Mouse (Mus musculus) C2C12 (cell line): ENCODE results near the gene Osbpl9. TPM values are rescaled to one million over a fixed set of nuclear protein-coding genes. Genes with fewer than 3 reads are reported as not detected.

Experiments used
- H3K27me3 ChIP-seq: one replicate; pipeline ENCODE4 v1.6.1; 2011; ENCODE audit not compliant: control insufficient read depth, insufficient read depth, insufficient read length
- H3K36me3 ChIP-seq: one replicate; pipeline ENCODE4 v1.6.1; 2011; ENCODE audit not compliant: control insufficient read depth, insufficient read depth
- H3K4me3 ChIP-seq: one replicate; pipeline ENCODE4 v1.5.1; 2011; ENCODE audit warnings: mild to moderate bottlenecking, control low read depth; ENCODE audit not compliant: poor library complexity, insufficient read depth, severe bottlenecking
- H3K79me2 ChIP-seq: one replicate; pipeline ENCODE4 v1.6.1; 2011; ENCODE audit not compliant: control insufficient read depth, insufficient read depth
- H3K79me3 ChIP-seq: one replicate; pipeline ENCODE4 v1.6.1; 2011; ENCODE audit warnings: low read depth, control low read depth
- H3ac ChIP-seq: one replicate; pipeline ENCODE3; 2011; ENCODE audit warnings: low read depth; ENCODE audit not compliant: control insufficient read depth, insufficient read length
- CEBPB ChIP-seq: IDR thresholded peaks from one replicate; pipeline ENCODE4 v1.6.1; 2011; ENCODE audit warnings: low read depth, mild to moderate bottlenecking, control low read depth, moderate library complexity
- CTCF ChIP-seq: IDR thresholded peaks from one replicate; pipeline ENCODE4 v1.5.1; 2011; ENCODE audit not compliant: control insufficient read depth, insufficient read depth, insufficient read length
- FOSL1 ChIP-seq: IDR thresholded peaks from one replicate; pipeline ENCODE4 v1.8.0; 2011; ENCODE audit warnings: mild to moderate bottlenecking, low read length; ENCODE audit not compliant: poor library complexity, insufficient read depth, severe bottlenecking
- MAX ChIP-seq: IDR thresholded peaks from one replicate; pipeline ENCODE4 v1.6.1; 2011; ENCODE audit warnings: mild to moderate bottlenecking, control low read depth
- MYOD1 ChIP-seq: IDR thresholded peaks from one replicate; pipeline ENCODE4 v1.6.1; 2011; ENCODE audit warnings: low read depth; ENCODE audit not compliant: control insufficient read depth, insufficient read length
- MYOG ChIP-seq: IDR thresholded peaks from one replicate; pipeline ENCODE4 v1.6.1; 2011; ENCODE audit not compliant: control insufficient read depth, insufficient read length; ENCODE audit errors: extremely low read depth
- USF1 ChIP-seq: IDR thresholded peaks from one replicate; pipeline ENCODE4 v1.6.1; 2011; ENCODE audit warnings: low read depth, mild to moderate bottlenecking, control low read depth, moderate library complexity
- polyA plus RNA-seq: library from polyadenylated mRNA; unstranded; fragments of >200 nt; fragmentation: generic; extraction: Trizol; gene quantifications from one replicate; pipeline ENCODE4 v1.2.1, GENCODE M21; 2012; ENCODE audit warnings: missing spikeins

Osbpl9 gene
- polyA plus RNA-seq, 1 experiment, result 27.2 TPM

DNA sequence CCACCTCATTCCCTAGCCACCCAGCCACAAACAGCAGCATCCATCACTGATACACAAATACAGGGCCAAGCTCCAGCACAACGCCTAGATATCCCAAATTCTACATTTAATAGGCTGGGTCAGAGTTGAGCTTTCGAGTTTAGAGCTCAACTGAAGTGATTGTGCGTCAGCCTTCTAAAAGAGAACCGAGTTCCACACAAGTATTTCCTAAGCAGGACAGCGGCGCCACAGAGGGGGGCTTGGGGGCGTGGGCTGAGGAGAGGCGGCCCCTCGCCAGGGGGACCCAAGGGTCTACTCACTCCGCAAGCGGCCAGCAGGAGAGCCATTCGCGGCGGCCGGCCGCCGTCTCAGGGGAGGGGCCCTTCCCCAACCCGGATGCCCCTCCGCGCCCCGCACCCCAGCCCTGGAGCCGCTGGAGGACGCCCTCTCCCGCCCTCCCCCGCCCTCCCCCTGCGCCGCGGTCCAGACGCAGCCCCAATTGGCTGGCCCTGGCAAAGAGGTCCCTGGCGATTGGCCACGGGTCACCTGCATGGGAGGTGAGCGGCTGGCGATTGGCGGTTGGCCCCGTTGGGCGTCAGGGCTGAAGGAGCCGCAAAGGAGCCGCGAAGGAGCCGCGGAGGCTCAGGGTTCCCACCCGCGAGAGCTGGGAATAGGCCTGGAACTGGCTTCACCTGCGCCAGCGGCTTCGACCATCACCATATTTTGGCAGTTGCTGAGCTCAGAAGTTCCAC is 84.3 kb downstream of the Osbpl9 start:
- TF ChIP-seq MYOD1 (no peak), MYOG (no peak), USF1 (no peak), CTCF (no peak)
- Histone ChIP-seq H3K36me3 (no peaks in the 10 kb centered on the region), H3ac (peak overlapping the region; percentile 76), H3K27me3 (no peaks in the 10 kb centered on the region), H3K79me2 (peaks cover 50% of the 10 kb centered on the region), H3K79me3 (peaks cover 35% of the 10 kb centered on the region), H3K4me3 (peak overlapping the region; percentile 45)

- Histone ChIP-seq H3K36me3 (no peaks in the 10 kb centered on the region), H3K79me2 (peaks cover 58% of the 10 kb centered on the region), H3K79me3 (peaks cover 42% of the 10 kb centered on the region), H3K27me3 (no peaks in the 10 kb centered on the region), H3ac (no peak overlapping the region), H3K4me3 (peak overlapping the region; percentile 45)
- no peak for TF ChIP-seq USF1
- TF ChIP-seq MAX, result no peak
- TF ChIP-seq MYOG, result no peak
- no peak for TF ChIP-seq FOSL1
- TF ChIP-seq MYOD1, result no peak
- TF ChIP-seq CEBPB, result no peak
- TF ChIP-seq CTCF, result no peak
Observed at GRCm38 (mm10) chr4:109116938-109117337, 85.1 kb downstream of the Osbpl9 start.

DNA sequence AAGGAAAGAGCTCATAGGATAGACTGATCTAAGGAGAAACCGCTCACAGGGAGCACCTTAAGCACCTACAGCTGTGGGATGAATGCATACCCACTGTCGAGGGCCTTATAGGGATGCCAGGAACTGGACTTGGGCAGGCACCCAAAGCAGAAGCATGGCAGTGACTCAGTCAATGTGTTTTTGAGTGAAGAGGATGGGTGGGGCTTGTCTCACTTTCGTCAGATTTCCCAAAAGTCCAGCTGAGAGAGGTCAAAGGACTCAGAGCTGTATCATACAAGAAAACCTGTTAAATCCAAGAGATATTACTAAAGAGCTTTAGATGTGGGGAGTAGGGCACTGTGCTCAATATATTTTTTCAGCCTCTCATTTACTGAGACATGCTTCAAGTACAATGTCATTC is 85.6 kb downstream of the Osbpl9 start:
- Histone ChIP-seq H3K36me3 (no peaks in the 10 kb centered on the region), H3K79me2 (peaks cover 63% of the 10 kb centered on the region), H3K4me3 (no peak overlapping the region), H3K79me3 (peaks cover 46% of the 10 kb centered on the region), H3K27me3 (no peaks in the 10 kb centered on the region), H3ac (no peak overlapping the region)
- TF ChIP-seq MYOD1 (no peak), MAX (peak; percentile 81)

DNA sequence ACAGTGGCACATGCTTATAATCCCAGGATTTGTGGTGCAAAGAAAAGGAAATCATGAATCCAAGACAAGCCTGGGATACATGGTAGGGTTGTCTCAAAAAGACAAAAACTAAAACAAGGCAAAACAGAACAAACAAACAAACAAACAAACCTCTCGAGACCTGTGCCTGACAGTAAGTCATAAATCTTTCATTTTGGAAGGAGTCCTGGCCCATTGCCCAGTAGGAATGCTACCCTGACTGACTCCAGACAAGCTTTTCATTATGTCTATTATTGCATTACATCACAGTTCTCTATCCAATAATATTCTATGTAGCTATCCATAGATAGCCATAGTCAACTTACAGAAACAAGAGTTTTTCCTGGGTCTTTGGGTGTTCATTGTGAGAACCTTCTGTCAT is 86.3 kb downstream of the Osbpl9 start:
- Histone ChIP-seq H3K79me3 (peaks cover 51% of the 10 kb centered on the region), H3K36me3 (no peaks in the 10 kb centered on the region), H3ac (no peak overlapping the region), H3K4me3 (no peak overlapping the region), H3K79me2 (peaks cover 69% of the 10 kb centered on the region), H3K27me3 (no peaks in the 10 kb centered on the region)
- no peak for TF ChIP-seq FOSL1
- TF ChIP-seq CEBPB, result no peak
- no peak for TF ChIP-seq USF1
- no peak for TF ChIP-seq MYOD1
- no peak for TF ChIP-seq MAX
- no peak for TF ChIP-seq MYOG
- TF ChIP-seq CTCF, result no peak

- Histone ChIP-seq H3ac (no peak overlapping the region), H3K27me3 (no peaks in the 10 kb centered on the region), H3K79me3 (peaks cover 61% of the 10 kb centered on the region), H3K36me3 (no peaks in the 10 kb centered on the region), H3K4me3 (no peak overlapping the region), H3K79me2 (peaks cover 81% of the 10 kb centered on the region)
- no peak for TF ChIP-seq MAX
- no peak for TF ChIP-seq CTCF
- TF ChIP-seq MYOG, result no peak
- no peak for TF ChIP-seq MYOD1
- no peak for TF ChIP-seq FOSL1
- TF ChIP-seq USF1, result no peak
- TF ChIP-seq CEBPB, result no peak
Observed at GRCm38 (mm10) chr4:109114308-109114707, 87.8 kb downstream of the Osbpl9 start.

GRCm38 (mm10) chr4:109112915-109113505 is 89.1 kb downstream of the Osbpl9 start:
- Histone ChIP-seq H3ac (no peak overlapping the region), H3K79me3 (peaks cover 69% of the 10 kb centered on the region), H3K36me3 (no peaks in the 10 kb centered on the region), H3K4me3 (no peak overlapping the region), H3K79me2 (peaks cover 89% of the 10 kb centered on the region), H3K27me3 (no peaks in the 10 kb centered on the region)
- no peak for TF ChIP-seq MYOG
- TF ChIP-seq MAX, result no peak
- no peak for TF ChIP-seq MYOD1
- TF ChIP-seq FOSL1, result no peak
- TF ChIP-seq CTCF, result no peak
- no peak for TF ChIP-seq USF1
- no peak for TF ChIP-seq CEBPB
